Mouse (Mus musculus) kidney, adult 2 months (tissue): Measurements from ENCODE around the gene Rab25.
A peak's percentile ranks its signal among the peaks of the same experiment; 100 is the strongest.

ENCODE experiments used
- CTCF ChIP-seq: fragments of 200-500 bp; conservative IDR thresholded peaks from 2 replicates; pipeline ENCODE4 v1.5.1; 2011; ENCODE audit warnings: low read depth, mild to moderate bottlenecking, control low read depth, low read length, moderate library complexity, mixed read lengths; ENCODE audit not compliant: insufficient read depth, insufficient read length
- POLR2A ChIP-seq: fragments of 200-500 bp; IDR thresholded peaks from one replicate; pipeline ENCODE4 v1.6.1; 2011; ENCODE audit warnings: low read depth, low read length, control low read depth

DNA sequence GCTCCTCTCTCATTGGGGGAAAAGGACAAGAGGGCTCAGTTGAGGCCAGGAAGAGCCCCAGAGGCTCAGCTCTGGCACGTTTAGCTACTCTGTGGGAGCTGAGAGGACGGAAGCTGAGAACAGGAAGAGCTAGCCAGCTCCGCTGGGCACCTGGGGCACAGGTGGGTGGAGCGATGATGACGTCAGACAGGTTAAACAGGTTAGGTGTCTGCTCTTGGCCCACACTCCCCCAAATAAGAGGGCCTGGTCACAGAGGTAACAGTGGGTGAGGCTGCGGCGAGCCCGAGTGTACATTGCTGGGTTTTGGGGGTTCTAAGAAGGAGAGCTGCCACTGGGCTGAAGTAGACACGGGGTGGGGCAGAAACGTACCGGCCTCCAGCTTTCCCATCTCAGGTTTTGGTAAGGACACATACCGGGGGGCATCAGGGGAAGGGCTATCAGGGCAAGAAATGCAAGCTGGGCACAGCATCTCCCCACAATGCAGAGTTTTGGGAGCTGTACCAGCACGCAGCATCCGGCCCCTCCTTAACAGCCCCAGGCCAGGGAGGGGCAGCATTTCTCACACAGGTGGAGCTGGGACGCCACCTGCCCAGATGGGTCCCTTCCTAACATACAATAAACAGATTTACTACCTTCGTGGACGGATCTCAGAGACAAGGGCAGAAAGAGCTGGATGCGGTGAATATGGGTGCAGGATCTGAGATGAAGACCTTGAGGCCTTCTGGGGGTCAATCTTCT is at the start of gene Rab25:
- TF ChIP-seq POLR2A (peak; percentile 33), CTCF (no peak)
